Mouse (Mus musculus): ENCODE measurements around the gene Fbxo40.

DNA sequence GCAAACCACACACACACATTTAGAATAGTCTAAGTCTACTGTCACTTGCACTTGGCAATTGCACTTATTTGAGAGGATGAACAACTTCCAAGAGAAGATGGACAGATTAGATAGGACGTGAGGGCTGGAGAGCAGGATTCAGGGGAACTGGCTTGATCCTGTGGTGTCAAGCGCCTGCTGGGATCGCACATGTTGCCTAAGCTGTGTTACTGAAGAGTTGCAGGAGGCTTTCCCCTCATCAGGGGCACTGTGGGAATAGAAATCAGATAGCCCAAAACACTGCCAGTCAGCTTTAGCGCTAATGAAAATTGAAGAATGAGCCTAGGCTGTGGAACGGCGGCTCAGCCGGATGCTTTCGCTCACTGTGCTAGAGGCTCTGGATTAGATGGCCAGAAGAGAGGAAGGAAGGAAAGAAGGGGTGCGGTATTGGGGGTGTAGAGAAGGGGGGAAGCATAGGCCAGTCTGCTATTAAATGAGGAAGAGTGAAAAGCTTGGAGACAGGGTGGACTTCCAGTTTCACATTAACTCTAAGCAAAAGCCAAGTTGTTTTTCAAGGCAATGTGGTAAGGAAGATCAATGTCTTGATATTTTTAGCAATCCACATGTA is 9.2 kb upstream of the Fbxo40 start:
- TF ChIP-seq POLR2A (IDR thresholded peaks at IDR 0.05; ENCODE audit: borderline replicate concordance, insufficient read depth, low read length) (no peak), CTCF (IDR thresholded peaks at IDR 0.05; ENCODE audit: borderline replicate concordance, insufficient read depth, low read depth, low read length) (no peak)
